Mouse (Mus musculus): ENCODE data around the gene Golm1.

Gene Golm1

DNA sequence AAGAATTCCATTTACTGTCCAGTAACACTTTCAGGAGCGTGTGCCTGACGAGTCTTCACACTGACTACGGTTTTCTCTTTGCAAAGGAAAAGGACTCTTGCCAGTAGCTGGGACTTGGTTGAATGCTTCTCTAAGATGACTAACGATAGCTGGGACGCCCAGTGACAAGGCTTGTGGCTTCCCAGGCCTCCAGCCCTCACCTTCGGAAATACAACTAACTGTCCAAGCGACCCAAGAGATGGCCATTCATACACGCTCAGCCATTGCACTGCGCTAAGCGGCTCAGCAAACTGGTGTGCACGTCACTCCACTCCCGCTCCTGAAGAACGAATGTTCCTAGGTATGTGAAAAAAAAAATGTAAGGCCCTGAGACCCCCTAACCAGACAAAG is 855 bp downstream of the Golm1 start:
- DNase-seq, result peak; percentile 39 to 56

DNA sequence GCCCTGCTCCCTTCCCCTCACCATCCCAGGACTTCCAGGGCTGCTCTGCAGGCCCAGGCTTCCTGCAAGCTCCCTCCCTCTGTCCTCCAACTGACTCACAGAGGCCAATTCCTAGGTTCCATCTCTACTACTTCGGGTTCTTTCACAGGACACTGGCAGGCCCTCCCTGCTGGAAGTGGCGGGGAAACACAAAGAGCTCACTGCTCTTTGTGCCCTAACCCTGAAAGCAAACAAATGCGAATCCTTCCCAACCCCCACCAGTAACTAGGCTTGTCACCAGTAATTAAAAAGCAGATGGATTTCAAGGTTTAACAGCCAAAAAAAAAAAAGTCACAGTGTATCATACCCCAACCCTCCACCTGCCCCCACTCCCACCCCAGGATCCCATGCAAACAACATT is 1.4 kb downstream of the Golm1 start:
- no peak for DNase-seq

DNA sequence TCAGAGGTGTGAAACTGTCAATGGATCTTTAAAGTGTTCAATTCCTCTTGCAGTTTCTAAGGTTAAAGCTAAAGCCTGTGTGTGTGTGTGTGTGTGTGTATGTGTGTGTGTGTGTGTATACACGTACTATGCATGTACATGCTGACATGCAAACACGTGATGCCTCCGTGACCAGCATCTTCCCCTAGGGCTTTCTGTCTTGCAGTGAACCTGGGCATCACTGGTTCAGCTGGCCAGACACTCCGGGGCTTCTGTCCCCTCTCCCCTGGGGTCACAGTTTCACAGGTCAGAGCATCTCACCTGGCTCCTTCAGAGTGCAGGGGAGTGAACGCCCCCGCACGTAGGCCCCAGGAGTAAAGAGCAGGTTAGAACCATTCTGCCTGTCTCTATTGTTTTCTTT is 2.0 kb downstream of the Golm1 start:
- DNase-seq, result no peak

DNA sequence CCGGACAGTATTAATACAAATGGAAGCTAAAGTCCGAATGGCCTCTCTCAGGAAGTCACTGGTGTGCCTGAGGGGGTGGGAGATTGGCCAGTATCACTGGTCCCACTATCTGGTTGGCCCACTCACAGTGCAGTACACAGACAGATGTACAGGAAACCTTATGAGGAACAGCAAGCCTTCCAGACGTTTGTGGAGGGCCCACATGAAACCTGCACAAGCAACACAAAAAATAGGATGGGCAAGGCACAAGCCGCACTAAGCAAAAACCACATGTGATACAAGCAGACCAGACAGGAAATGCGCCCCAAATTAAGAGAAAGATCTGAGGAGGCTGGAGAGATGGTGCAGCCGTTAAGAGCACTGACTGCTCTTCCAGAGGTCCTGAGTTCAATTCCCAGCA is 3.4 kb downstream of the Golm1 start:
- DNase-seq, result no peak

DNA sequence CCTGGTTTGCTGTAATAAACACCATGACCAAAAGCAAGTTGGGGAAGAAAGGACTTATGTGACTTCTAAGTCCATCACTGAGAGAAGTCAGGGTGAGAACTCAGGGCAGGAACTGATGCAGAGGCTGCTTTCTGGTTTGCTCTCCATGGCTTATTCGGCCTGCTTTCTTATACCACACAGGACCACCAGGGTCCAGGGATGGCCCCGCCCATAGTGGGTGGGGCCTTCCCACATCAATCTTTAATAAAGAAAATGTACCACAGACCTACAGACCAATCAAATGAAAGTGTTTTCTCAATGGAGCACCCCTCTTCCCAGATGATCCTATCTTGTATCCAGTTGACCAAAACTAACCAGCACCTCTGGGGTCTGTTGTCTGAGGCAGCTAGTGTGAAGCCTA is 4.1 kb downstream of the Golm1 start:
- no peak for DNase-seq

DNA sequence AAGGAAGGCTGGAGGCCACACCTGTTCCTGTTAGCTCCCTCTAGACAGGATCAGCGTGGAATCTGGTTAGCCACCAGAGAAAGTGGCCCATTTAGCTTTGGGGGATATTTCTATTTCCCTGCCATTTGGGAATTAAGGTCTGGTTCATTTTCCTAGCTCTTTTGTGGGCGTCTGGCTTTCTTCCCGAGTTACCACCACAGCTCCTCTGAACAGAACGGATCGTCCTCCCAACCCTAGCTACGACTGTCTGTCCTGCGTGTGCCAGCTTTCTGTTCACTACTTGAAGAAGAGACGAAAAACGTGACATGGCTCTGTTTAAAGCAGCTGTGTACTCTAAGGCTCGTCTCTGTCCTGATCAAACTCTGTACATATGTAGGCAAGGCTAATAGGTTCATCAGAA is 5.7 kb downstream of the Golm1 start:
- no peak for DNase-seq

DNA sequence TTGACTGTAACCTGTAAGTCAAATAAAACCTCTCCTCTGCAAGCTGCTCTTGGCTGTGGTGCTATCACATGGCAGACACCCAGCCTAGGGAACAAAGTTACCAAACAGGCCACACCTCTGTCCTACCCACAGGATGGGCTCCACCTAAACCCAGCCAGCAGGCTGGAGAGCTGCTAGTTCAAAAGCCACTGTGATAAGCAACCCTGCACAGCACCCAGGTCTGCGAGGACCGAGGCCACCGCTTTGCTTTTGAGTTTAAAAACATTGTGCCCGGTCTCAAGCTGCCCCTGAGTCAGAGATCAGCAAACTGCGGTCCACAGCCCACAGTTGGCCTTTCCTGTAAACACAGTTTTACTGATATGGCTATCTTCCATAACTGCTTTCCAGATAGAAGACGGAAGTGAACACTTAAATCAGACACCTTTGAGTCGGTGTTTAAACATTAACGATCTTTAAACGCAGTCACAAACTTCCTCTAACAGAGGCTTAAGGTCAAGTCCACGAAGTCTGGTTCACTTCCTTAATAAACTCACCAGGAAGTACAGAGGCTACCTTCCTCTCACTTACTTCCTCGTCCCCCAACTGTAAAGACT is 7.0 kb downstream of the Golm1 start:
- DNase-seq, result no peak

DNA sequence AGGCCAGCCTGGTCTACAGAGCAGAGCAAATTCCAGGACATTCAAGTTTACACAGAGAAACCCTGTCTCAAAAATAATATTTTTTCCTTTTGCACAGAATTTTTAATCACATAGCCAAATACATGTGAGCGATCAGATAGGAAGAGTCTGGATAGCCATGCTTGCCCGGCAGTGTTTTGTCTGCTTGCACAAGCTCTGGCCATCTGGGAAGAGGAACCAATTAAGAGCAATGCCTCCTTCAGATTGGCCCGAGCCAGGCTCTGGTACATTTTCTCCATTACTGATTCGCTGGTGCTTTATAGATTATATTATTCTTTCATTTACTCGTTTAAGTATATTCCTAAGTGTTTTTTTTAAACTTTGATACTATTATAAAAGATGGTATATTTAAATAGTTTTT is 7.8 kb downstream of the Golm1 start:
- DNase-seq, result no peak

DNA sequence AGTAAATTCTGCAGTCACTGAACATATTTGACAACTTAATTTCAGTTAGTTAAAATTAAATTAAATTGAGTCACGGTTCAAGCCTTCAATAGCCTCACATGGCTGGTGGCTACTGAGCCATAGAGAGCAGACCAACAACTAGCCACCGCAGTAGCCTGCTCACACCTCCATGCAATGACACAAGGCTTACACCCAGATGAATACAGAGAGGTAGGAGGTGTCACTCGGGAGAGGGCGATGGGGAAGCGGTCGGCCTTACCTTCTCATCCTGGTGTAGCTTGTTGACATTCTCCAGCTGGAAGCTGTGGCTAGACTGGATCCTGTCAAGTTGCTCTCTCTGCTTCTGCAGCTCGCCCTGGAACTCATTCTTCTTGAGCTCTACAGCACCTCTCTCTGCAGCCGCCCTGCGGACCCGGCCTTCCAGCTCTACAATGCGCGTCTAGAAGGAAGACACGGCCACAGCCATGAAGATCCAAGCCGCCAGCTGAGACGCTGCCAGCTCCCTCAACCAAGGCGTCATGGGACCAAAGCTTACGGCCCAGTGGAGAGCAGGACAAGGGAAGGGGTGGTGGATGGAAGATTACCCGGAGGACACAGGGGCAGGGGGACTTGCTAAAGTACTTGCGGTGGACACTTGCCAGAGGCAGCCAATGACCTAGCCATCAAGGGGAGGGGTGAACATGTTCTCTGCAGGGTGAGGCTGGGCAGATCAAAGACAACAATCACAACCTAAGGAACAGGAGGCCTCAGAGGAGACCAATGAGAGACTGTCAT is 11.5 kb downstream of the Golm1 start:
- DNase-seq, result no peak

DNA sequence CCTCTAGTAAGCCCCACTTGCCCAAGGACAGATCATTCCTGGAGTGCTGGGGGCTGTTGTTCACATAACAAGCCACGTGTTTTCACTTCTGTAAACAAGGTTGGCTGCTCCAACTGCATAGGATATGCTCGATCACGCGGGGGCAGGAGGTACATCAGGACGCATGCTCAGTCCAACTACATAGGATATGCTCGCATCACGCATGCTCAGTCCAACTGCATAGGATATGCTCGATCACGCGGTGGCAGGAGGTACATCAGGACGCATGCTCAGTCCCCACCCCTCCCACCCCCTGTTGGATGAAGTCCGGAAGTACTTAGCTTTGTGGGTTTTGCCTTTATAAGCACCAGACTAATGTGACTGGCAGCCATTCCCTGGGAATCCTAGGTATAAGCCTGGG is 13.6 kb downstream of the Golm1 start:
- DNase-seq, result no peak

DNA sequence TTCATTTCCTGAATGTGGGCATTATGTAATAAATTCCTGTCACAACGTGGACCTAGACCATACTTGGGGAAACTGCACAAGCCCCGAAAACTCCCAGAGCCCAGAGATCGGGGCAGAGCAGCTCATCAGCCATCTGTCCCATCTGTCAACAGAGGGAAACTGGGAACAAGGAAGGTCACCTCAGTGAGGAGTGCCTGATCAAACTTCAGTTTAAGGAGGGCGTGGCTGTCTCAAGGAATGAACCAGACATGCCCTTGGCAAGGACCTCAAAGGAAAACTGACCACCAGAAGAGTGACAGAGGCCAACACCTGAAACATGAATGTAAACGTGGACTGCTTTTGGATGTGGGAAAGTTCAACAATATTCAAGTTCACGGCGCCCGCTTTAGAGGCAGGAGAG is 14.2 kb downstream of the Golm1 start:
- DNase-seq, result no peak

DNA sequence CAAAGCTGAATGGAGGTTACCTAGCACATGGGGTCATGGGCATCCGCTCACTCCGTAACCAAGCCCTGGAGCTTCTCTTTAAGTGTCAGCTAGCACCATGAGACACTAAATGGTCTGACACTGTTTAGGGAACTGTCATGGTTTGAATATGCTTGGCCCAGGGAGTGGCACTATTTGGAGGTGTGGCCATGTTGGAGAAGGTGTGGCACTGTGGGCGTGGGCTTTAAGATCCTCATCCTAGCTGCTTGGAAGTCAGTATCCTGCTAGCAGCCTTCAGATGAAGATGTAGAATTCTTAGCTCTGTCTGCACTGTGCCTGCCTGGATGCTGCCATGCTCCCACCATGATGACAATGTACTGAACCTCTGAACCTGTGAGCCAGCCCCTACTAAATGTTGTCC is 15.2 kb downstream of the Golm1 start:
- no peak for DNase-seq

DNA sequence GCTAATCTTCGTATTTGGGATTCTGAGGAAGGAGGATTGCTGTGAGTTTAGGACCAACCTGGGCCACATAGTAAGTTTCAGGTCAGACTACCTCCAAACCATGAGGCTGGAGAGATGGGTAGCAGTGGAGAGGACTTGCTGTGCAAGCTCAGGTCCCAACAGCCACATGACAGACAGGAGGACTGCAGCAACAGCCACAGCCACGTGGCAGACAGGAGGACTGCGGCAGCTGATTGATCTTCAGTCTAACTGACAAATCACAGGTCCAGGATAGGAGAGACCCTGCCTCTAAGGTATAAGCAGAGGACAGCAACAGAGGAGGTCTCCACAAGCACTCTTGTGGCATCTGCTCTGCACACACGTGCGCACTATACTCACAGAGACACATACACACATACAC is 17.8 kb downstream of the Golm1 start:
- no peak for DNase-seq

DNA sequence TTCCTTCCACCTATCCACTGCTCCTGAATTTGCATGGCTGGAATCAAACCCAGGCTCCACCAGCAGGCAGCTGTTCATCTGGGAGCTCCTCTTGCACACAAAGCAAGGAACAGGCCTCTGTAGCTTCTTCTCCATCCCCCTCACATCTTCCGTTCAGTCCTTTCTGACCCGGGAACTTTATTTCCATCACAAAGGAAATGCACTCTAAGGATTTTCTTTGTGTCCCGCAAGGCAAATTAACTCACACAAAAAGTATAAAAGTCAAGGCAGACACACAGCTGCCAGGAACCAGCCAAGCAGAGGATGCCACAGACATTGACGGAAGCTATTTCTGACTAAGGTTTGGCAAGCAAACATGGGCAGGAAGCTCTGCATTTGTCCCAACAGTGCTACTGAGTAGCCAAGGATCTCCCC is 18.6 kb downstream of the Golm1 start:
- no peak for DNase-seq

DNA sequence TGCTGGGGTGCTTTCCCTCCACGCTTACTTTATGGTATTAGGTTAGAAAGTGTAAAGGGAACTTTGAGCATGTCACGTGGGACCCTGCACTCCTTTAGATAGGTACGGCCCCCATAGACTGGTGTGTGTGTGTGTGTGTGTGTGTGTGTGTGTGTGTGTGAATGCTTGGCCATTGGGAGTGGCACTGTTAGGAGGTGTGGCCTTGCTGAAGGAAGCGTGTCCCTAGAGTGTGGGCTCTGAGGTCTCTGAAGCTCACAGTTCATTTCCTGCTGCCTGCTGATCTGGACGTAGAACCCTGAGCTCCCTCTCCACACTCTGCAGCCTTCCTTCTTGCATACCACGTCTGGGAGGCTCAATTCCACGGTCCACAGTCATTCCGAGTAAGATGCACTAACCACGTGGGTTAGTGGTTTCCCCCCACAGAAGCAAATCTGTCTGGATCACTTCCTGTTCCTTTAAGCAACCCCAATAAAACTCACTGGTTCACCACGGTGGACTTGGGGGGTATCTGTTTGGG is 19.2 kb downstream of the Golm1 start:
- DNase-seq, result no peak

DNA sequence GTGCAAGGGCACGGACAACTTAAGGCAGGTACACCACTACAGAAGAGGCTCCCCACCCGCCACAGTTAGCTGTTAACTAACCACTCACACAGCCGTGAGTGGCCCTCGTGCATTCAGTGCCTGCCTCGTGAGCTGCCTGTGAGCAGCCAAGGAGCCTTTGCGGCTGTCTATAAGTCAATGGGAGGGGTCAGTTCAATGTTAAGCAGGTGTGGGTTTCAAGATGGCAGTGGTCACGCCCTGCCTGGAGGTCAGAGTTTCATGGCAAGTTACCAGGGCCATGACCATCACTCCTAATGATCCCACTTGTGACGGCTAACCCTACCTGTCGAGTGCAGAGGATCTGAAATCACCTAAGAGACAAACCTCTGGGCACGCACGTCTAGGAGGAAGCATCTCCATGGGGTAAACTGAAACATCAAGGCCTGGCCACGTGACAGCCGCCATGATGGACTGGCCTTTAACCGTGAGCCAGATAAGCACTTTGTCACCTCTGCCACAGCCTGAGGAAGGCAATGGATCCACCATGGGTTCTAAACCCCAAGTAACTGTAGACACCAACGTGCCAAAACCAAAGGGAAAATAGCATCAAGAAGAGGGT is 19.8 kb downstream of the Golm1 start:
- DNase-seq, result no peak

DNA sequence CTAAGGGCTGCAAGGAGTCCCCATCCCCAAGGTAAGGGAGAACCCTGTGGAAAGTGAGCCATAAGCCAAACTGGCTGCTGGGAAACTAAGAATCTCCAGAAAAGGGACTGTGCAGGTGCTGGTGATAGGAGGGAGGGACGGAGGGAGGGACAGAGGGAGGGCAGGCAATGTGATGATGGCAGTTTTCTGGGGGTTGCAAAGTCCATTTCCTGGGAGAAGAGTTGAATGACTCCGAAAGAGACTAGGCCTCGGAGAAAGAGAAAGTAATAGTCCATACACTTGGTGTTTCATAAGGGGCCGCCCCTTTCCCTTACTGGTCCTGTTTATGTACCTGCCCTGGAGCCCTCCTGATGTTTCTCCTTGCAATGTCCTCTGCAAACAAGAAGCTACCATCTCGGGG is 21.1 kb downstream of the Golm1 start:
- no peak for DNase-seq

DNA sequence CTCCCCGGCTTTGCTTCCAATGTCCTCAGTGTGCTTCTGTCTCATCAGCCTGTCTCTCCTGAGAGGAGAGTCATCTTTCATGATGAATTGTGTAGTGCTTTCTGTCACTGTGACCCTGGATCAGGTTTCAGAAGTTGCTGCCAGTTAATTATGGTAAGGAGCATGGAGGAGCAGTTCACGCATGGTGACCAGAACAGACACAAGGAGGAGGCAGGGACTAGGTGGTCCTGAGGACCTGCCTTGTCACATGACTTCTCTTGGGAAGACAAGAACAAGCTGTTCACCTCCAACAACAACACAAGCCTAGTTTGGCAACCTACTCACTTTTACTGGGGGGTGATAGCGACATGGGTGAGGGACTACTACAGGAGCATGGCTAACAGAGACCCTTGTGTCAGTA is 22.5 kb downstream of the Golm1 start:
- no peak for DNase-seq

DNA sequence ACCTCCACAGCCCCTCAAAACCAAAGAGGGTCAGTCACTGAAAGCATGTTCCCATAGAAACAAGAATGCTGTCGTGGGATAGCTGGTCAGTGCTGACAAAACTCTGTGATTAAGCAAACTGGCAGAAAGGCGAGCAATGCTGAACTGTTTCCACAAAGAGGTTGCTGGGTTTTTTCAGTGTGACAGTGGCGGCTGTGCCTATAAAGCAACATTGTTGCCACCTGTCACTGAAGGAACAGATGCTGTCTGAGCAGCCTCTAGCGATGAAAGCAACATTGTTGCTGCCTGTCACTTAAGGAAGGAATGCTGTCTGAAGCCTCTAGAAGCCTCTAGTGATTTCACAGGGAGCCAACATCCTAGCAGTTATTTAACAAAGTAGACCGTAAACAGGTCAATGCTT is 23.0 kb downstream of the Golm1 start:
- DNase-seq, result no peak

DNA sequence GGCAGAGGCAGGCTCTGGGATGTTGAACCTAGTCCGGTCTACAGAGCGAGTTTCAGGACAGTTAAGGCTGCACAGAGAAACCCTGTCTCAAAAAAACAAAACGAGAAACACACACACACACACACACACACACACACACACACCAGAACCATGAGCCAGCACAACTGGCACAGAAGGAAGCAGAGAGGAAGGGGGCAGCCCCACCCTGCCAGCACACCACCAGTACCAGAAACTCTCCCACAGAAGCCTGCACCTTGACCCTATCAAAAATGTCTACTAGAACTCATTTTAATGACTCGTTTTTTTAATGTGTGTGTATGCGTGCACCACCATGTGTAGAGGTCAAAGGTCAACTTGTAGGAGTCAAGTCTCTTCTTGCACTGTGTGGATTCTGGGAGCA is 25.8 kb downstream of the Golm1 start:
- no peak for DNase-seq

DNA sequence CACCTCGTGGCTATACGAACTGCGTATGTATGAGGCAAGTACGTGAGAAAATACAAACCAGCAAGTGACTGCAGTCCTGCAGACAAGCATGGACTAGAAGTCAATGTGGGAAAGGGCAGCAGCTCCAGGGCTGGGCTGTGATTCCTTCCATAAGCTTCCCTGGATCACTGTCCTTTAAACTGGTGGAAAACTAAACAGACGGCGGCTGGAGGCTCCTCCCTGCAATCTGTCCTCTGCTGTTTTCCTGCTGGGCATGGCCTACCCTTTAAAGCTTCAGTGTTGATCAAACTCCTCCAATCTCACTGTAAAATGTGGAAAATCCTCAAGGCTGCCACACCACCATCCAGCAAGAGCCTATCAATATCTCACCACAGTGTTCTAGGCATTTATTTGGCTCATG is 27.0 kb downstream of the Golm1 start:
- DNase-seq, result peak; percentile 68 to 70

DNA sequence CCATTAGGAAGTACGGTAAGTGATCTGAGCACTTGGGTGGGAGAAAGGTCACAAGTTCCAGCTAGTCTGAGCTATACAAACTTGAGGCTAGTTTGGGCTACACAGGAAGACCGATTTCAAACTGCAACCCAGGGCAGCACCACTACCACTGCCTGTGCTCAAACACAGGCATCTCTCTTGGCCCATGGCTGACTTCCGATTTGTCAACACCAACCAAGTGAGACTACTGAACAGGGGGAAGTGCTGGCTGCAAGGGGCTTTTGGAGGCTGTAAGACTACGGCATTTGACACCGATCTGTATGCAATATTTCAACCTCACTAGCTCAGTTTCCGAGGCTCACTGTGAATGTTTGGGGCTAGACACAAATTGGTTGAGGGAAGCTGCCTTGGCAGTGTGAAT is 28.1 kb downstream of the Golm1 start:
- no peak for DNase-seq

DNA sequence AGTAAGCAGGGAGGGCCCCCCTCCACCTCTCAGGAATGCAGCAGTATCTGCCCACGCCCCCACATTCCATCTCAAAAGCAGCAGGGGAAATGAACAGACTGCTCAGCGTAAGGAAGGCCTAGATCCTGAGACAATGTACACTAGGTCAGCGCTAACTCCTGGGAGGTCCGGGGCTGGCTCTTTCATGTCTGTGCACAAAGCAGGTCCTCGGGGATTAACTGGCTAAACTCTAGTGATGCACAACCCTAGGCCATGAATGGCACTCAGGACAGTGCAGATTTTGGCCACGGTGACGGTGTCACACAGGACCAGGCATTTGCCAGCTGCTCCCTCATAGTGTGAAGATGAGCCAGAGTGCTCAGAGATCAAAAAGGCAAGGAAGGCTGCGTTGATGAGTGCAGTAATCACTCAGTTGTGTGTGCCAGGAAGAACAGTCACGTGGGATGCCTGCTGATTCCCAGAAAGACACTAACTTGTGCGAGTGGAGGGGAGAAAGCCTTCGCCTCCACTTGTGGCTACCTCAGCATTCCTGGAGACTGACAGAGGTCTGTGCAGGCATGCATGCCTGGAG is 28.9 kb downstream of the Golm1 start:
- DNase-seq, result no peak

DNA sequence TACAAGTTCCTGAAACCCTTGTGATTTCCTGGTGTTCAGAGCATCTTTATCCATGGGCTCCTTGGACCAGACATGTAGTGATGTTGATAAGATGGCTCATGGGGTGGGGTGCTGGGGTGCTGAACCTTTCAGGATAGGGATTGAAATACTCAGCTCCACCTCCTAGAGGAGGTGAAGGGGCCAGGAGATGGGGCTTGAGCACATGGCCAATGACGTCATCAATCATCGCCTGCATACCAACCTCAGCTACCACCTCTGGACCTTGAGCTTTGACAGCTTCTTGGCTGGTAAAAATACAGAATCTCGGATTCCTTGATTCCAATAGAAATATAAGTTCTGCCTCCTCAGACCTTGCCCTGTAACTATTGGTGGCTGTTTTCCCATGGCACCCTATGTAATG is 30.1 kb downstream of the Golm1 start:
- no peak for DNase-seq
